Mouse (Mus musculus) spleen, postnatal 14 days (tissue): Measurements from ENCODE around the gene Retreg1.

Experiments
- DNase-seq, 2 experiments: peaks; one replicate each; pipeline ENCODE4 v3.0.0; 2021 to 2022; ENCODE audit warnings: low spot score in 2 of 2

The Retreg1 gene

DNA sequence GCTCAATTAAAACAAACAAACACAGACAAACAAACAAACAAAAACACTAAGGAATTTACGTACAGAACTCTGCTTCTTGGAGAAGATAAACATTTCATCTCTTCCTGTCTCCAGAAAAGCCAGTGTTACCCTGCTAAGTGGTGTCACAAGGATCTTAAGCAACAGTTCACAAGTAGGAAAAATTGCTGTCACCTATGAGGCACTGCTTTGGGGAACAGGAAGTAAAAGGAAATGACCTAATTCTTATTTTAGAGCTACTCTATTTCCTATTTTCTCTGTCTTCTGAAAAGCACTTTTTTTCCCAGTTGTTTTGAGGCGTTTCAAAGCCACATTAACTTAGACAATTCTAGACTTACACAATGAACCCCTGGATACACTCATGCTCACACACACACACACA is 12.6 kb upstream of the Retreg1 start:
- no peak for DNase-seq

DNA sequence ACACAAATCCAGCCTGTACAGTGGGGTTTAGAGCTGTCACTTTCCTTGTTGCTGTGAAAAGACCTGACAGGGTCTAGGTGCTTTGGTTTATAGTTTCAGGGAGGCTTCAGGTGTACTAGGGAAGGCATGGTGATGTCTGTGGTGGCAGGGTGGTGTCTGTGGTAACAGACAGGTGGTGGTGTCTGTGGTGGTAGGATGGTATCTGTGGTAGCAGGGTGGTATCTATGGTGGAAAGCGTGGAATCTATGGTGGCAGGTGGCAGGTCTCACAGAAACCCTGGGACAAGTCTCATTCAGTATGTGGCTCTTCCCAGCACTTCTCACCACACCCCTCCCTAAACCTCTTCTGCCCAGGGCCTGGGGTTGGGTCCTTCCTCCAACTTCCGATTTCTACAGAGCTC is 8.7 kb upstream of the Retreg1 start:
- DNase-seq: no peak

DNA sequence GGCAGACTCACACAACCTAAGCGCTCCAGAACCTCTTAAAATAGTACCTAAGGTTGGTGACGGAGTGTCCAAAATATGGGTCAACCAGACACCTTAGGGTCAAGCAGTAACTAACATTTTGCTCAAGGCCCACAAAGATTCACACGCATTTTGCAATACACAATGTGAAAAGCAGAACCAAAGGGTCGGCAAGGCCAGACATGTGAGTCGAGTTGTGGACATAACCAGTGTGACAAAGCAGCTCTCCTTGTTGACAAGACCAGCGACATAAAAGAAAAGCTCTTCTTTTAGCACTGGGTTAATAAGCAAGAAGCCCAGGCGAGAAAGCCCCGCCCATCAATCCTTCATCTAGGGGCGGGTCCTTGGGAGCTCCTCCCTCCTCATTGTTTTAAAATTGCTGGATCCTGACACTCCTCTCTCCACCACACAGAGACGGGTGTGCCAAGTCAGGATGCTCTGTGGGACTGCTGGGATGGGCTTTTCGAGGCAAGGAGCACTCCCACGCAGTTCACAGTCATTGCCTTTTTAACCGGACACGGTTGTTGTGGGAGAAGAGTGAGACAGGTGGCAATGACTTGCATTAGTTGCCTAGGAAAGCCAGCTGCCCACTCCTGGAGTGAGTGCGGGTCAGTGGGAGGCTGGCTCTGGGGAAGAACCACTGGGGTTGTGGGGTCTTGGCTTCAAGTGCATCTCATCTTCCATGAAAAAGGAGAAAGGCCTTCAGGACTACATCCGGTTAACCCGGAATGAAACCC is 7.9 kb upstream of the Retreg1 start:
- DNase-seq: no peak

DNA sequence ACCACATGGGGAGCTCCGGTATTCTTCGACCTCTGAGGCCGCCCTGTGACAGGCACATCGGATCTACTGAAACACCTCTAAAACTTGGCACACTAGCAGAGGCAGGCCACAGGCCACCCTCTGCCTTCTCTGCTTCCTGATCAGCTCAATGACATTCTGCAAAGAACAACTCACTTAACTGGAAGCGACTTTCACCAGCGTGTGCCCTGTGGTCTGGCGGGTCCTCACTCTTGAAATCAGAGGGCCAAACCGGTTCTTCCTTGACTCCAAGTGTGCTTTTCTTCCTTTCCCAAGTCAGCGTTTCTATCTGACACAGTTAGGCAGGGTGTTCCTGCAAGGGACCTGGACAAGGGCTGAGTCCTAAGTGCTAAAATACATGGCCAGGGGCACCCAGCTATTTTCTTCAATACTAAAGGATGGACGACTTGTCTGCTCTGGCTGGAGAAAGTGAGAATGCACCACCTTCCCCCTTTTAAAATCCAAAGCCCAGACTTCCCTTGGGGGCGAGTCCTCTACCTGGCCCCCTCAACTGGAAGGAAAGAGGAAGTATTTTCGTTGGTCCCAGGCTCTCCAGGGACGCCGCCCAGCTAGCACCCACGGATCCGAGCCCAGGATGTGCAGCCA is 406 bp upstream of the Retreg1 start:
- no peak for DNase-seq

DNA sequence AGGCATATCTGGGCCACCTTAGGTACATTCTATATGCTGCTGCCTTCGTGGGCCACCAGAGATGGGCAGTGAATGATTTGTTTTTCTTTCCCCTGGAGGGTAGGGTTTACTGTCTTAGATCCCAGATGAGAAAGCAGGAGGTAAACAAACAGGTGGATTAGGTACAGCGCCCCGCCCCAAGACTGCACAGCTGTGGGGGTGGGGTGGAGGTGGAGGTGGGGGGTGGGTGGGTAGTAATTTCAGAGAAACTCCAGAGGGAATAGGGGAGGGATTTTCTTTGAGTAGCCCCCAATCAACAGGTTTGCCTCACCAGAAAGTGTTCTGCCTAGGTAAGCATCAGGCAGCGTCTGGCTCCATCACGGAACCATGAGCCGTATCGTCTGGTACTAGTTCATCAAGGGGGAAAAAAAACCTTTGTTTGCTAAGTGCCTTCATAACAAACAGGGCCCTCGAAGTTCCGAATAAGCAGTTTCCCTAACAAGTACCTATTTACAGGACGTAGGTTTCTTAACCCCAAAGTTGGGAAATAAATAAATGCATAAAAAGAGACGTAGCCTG is 1.1 kb downstream of the Retreg1 start:
- no peak for DNase-seq

DNA sequence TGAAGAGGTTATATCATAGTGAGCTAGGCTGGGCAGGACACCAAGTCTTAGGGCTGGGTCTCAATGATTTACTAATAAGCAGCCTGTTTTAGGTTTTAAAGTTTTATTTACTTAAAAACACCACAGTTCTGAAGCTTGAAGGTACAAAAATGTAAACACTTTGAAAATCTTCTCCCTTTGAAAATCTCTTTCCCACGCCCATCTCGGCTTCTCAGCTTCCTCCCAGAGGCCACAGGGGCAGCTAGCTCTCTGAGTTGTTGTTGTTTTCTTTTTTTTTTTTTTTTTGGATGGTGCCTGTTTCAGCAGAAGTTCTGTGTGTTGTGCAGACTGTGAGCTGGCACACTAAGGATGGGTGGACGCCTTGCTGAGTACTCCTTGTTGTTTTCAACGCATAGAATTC is 1.8 kb downstream of the Retreg1 start:
- DNase-seq: no peak

DNA sequence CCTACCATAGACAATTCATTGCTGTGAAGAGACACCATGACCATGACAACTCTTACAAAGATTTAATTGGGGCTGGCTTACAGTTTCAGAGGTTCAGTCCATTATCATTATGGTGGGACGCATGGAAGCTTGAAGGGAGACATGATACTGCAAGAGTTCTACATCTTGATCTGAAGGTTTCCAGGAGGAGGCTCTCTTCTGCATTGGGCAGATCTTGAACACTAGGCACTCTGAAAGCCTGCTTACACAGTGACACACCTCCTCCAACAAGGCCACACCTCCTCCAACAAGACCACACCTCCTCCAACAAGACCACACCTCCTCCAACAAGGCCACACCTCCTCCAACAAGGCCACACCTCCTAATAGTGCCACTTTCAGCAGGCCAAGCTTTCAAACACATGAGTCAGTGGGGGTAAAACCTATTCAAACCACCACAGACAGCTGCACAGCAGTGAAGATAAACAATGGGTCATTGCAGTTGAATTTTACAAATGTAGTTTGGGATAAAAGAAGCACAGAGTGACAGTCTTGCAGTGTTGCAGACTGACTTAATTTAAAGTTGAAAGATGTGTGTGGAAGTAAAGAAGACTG is 4.7 kb downstream of the Retreg1 start:
- DNase-seq: no peak

DNA sequence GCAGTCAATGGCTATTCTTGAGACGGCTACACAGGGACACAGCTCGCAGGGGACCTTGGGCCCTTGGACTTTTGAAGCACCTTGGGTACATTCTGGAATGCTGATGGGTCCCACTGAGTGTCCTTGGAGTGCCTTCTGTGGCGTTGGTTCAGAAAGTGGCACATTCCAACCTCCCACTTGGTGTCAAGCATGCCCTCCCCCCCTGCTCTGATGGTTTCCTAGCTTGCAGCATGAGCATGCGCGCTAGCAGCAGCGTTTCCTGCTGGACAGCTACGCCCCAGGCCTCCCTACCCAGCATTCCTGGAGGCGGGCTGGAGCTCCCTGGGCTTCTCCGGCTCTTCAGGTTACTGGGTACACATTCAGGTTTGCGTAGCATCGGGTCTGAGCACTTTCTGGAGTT is 7.6 kb downstream of the Retreg1 start:
- no peak for DNase-seq

DNA sequence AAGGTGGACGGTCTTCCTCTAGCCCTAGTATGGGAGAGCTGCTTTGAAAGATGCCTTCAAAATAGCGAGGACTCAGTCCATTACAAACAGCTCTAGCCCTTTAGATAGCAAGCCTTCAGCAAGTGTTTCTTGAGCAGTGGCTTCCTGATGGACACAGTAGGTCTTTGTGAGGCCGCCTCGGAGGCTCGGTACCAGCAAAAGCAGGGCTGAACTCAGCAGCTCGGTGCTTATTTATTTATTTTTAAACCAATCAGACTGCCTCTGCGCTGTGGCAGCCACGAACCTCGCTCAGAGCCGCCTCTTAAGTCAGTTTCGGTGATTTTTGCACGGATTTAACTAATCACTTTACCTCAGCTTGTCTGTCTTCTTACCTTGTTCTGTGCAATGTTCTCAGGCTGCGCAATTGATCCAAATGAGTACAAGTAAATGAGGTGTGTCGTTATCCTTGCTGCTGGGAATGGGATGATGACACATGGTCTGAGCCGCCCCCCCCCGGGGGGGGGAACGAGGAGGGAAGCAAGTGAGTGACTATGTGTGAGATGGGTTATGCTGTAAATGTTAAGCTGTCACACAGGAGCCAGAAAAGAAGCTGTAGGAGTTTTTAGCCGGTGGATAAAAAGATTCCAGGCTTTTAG is 11.4 kb downstream of the Retreg1 start:
- DNase-seq: no peak

DNA sequence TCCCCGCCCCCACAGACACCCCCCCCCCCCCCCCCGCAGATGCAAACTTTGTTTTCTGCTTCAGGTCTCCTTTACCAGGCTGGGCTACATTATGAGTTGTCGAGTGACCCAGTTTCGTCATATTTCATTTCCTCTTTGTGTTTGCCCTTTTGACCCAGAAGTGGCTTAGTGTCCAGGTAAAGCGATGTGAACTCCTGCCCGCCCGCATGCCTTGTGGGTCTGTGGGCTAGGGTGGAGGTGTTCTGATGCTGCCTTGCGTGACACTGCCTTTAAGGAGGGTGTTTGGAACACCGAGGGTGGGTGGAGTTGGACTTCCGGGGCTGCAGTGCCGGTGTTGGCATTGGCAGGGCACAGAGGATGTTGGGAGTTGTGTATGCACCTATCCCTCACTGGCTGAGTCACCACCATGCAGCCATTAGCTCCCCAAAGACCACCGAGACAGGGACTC is 15.7 kb downstream of the Retreg1 start:
- DNase-seq: peak in 1 of 2 experiments; percentile 17

DNA sequence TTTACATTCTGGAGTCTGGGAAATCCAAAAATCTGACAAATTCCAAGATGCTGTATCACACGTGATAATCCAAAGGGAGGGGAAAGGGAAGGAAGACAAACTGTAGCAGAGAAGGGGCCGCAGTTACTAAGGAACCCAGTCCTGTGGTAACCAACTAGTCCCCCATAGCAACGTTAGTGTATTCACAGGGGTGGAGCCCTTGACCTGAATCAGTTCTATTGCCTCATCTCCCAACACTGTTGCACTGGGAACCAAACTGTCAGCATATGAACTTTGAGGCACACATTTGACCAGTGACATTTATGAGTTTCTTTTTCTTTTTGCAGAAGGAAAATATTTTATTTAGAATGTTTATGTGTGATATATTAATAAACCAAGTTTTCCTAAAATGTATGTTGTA is 16.5 kb downstream of the Retreg1 start:
- DNase-seq: no peak

DNA sequence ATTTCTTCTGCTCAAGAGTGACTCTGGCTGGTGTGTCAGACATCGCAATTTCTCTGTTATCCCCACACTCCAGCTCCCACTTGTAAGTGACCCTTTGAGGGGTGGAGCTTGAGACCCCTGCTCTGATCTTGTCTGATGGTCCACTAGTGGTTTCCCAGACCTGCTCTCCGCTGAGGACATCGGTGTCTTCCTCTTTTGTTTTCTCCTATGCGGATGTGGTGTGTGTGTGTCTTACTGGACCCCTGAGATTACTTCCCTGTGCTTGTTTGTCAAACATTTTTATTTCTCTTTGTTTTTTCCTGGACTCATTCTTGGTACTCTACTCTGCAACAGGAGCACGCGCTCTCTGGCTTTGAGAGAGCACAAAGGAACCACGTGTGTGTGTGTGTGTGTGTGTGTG is 18.9 kb downstream of the Retreg1 start:
- DNase-seq: no peak

DNA sequence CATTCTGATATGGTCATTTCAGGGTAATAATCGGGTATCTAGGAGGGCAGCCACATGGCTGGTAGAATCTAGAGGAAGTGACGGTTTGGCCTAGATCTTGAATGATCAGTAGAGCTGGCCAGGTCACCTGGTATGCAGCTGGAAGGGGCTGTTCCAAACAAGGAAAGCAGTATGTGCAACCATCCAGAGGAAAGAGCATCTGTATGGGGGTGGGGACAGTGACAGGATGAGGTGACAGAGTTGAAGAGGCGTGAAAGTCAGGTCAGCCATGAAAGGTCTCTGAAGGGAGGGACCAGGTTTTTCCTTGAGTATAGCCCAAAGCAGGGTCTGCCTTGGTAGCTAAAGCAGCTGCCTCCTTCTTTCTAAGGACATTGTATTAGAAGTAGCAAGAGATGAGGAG is 22.6 kb downstream of the Retreg1 start:
- no peak for DNase-seq

DNA sequence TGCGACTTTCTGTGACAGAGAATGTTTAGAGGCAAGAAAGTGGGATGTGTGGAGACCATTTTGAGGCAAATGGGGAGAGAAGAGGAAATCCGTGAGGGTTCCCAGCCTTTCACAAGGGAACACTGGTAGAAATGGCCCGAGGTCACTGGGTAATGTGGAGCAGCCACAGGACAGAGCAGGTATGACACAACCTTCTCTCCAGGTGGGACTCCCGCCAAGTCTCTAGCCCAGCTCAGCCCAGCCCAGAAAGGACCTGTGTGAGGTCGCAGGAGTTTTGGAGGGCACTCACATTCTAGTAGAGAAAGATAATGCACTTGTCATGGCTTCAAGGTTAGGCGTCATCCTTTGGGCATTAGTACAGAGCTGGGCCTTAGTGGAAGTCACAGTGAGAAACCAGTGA is 23.1 kb downstream of the Retreg1 start:
- DNase-seq: no peak

DNA sequence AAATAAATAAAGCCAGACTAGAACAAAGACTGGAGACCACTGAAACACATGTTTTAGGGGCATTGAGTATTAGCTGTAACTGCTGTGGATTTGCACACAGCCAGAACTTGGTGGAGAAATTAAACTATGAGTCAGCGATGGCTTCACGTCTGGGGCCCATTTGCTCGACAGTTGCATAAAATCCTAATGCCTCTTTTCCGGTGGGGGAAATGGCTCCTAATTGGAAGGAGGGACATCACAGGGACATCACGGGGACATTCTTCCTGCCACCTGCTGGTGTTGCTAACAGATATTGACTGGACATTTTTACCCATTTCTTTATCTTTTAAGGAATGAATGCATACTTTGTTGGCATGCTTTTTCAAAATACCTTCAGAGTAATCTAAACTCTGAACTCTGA is 26.1 kb downstream of the Retreg1 start:
- DNase-seq: no peak

DNA sequence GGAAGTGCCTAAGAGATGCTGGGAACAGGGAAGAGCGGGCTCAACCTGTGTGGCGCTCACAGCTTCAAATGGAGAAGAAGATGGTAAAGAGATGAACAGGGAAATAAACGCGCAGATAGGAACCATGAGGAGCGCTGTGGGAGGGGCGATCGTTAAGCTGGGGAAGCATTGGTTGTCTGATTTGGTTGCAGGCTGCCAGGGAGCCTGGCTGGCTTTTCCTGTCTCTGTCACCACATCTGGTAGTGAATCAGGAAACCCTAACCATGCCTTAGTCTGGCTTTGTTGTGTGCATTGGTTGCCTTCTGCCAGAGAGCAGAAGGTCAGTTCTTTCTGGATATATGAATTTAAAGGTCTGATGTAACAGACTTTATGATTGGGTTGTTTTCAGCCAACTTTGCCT is 28.5 kb downstream of the Retreg1 start:
- DNase-seq: no peak

DNA sequence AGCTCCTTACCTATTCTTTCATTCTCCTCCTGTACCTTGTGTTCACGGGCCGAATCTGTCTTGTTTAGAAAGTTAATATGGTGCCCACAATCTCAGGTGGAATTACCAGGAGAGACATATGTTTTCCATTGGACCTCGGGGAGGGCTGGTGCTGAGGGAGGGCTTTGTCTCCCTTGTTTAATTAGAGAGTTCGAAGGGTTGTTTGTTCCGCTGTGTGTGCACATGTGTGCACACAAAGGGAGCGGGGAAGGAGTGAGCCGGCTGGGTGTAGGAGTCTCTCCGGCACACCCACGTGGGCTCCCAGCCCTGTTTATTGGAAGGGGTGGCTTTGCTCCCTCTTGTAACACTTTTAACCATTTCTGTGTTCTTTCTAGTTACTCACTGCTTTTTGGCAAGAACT is 29.1 kb downstream of the Retreg1 start:
- DNase-seq: no peak

DNA sequence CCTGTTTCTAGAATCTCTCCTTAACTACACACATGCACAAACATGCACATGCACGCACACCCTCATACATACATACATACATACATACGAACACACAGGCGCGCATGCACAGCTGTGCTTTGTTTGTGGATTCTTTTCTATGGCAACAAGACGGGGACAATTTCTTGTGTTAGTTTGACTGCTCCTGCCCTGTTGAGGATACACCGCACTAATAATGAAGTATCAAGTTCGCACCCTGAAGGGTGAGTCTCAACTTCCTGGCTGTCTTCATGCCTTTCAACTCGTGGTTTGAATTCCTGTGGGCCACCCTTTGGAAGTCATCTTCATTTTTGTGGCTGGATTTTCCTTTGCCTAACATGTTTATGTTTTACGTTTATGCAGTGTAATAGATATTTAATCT is 29.7 kb downstream of the Retreg1 start:
- DNase-seq: no peak

DNA sequence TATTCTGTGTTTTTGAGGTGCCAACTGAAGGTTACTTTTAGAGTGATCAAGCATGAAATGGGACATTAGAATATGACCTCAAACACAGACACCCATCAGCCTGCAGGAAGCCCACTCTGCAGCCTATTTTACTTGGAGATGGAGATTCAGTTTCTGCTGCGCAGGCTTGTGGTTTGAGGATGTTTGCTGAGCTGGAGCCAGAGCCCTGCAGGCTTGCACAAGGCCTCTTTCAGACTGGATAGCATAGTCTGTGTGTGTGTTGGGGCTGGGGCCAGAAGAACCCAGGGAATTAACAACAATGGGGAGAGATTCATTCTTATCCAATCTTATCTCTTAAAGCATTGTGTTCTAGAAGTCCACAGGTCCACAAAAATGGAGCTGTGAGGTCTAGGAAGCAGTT is 30.6 kb downstream of the Retreg1 start:
- no peak for DNase-seq

DNA sequence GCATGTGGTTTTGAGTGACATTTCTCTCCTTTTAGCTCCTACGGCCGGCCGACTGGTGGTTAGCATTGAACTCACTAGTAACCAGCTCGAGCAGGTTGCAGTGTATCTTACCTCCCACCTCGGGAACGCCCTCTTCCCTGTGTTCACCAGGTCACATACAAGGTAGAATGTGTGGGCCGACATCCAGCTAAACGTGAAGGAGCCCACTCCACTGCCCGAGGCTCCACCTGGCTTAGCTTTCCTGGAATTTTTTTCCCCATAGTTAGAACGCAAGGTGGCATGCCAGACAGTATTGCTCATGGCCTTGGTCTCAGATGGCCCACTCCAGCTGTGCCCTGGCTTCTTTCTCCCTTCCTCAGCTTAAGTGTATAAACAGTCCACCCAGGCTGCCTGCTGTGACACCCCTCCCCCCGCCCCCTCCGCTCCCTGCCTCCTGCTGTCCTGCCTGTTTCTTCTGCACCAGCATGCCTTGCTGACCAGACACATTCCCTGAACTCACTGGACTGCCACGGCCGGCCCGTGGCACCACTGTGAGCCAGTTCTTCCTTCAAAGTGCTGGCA is 33.7 kb downstream of the Retreg1 start:
- no peak for DNase-seq

DNA sequence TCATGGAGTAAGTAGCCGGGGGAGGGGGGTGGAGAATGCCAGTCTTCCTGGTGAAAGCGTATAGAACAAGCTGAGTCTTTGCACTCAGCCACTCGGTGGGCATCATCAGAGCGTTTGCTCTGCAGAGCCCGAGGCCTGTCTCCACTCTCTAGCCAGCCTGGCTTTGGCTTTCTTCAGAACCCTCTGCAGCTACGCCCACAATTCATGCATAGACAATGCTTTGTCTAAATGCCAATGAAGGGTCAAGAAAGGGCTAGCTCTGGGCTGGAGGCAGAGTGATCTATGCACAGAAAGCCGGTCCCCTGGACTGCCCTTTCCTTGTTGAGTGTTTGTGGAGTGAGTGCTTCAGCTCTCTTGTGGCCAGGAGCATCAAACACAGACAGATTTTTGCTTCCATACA is 34.8 kb downstream of the Retreg1 start:
- DNase-seq: no peak

DNA sequence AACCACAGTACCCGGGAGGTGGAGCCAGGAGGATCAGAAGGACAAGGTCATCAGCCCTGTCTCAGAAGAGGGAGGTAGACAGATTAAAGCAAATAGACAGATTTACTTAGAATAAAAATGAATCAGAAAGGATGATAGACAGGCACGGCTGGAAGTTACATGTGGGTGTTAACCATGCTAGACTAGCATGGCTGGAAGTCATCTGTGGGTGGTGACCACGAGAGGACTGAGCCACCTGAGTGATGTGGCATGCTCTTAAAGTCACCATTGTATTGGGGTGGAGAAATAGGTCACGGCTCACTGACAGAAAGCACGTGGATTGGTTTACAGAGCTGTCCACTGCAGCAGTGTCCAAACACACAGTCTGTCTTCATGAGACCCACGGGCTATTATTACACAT is 36.2 kb downstream of the Retreg1 start:
- DNase-seq: no peak
